Mouse (Mus musculus) kidney, postnatal 36 days (tissue): Measurements from ENCODE around the gene Dram1.

Experiments used
- DNase-seq, 2 experiments: peaks; one replicate each; pipeline ENCODE4 v3.0.0; 2021 to 2022; ENCODE audit warnings: mixed read lengths in 2 of 2

The Dram1 gene

DNA sequence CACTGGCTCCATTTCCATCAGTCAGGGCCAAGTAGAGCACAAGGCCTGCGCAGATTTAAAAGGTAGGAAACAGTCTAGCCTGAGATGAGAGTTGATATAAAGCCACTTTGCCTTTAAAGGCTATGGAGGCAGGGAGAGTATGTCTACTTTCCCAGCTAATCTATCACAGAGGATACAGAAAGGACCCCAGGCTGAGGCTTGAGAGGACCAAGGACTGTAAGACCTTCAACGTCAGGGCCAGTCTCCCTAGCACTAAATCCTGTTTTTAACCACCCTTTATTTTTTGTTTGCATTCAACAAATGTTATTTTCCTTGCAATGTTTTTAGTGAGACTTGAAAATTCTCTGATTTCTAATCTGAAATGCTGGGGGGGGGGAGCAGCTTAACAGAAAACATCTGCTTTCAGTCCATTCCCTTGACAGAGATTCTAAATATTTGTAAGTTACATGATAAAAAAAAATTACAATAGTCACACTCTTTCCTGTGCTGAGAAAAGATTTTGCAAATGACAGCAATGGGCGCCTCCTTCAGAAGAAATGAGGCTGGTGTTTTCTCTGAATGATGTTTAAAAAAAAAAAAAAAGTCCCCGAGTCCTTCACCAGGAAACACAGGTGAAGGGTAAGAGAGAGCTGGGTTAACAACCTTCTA lies 94.4 kb downstream of the Dram1 start:
- DNase-seq, result no peak

DNA sequence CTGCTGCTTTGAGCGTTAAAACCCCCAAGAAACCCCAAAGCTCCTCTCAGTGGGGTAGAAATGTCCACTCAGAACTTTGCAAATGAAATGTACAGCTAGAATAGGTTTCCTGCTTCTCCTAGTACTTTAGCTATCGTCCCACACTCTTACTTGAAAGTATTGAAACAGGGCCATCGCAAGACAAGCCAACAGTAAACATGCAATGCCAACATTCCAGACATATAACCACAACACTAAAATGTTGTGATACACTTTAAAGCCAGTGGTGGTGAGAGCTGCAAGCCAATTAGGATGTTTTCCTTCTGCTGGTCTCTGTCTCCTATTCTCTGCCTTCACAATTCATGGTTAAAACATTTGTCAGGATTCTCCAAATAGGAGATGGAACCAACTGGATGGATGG lies 97.2 kb downstream of the Dram1 start:
- no peak for DNase-seq

DNA sequence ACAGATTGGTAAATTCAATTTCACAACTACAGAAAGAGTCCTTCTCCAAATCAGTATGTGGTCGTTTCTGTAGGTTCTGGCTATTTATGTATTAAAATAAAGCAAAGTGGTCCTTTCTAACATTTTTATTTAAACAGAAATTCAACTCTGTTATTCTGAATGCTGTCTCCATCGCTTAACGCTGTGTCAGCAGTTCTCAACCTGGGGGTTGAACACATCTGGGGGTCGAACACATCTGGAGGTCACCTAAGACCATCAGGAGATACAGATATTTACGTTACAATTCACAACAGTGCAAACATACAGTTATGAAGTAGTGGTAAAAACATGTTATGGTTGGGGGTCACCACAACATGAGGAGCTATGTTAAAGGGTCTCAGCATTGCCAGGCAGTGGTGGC lies 104.8 kb downstream of the Dram1 start:
- no peak for DNase-seq
